Mouse (Mus musculus): ENCODE results near the gene Egfl8. TPM values are rescaled to one million over a fixed set of nuclear protein-coding genes. Genes with fewer than 3 reads are reported as not detected.

The Egfl8 gene
- total and polyA plus RNA-seq, 2 experiments = 0.37 to 1.2 TPM

- Histone ChIP-seq H3K27ac (replicated peaks; ENCODE audit: insufficient read depth, low read depth, low read length) (no peak overlapping the region), H3K36me3 (ENCODE audit: control insufficient read depth, insufficient read depth, low read length) (peaks cover 3% of the 10 kb centered on the region; the same call in 1 of the 2 replicates), H3K9ac (ENCODE audit: low read depth, low read length) (no peak overlapping the region), H3K27me3 (ENCODE audit: control insufficient read depth, insufficient read depth, low read length) (no peaks in the 10 kb centered on the region), H3K4me3 (ENCODE audit: insufficient read depth, low read depth, low read length) (no peak overlapping the region), H3K4me1 (ENCODE audit: control insufficient read depth, insufficient read depth, low read length) (peaks cover 8% of the 10 kb centered on the region; the same call in 1 of the 2 replicates), H3K79me2 (ENCODE audit: control insufficient read depth, insufficient read depth, low read length) (no peaks in the 10 kb centered on the region)
- WGBS = 93% methylated on average over 10 of the region's 10 CpGs
- no peak for DNase-seq (ENCODE audit: extremely low read depth, low read depth, low spot score)
- TF ChIP-seq CTCF (IDR thresholded peaks at IDR 0.05; ENCODE audit: low read depth, low read length) (no peak), POLR2A (IDR thresholded peaks at IDR 0.05; ENCODE audit: extremely low read depth, insufficient read depth, low read length) (no peak)
Measured at GRCm38 (mm10) chr17:34652546-34652945, 36.8 kb upstream of the Egfl8 start.

GRCm38 (mm10) chr17:34651507-34652221 is 35.9 kb upstream of the Egfl8 start:
- no peak overlapping the region for H3K9ac ChIP-seq (ENCODE audit: low read depth, low read length)
- WGBS = 62% methylated on average over 19 of the region's 19 CpGs
- no peak for DNase-seq (ENCODE audit: extremely low read depth, low read depth, low spot score)
- peaks cover 6% of the 10 kb centered on the region; the same call in 1 of the 2 replicates for H3K4me1 ChIP-seq (ENCODE audit: control insufficient read depth, insufficient read depth, low read length)
- H3K36me3 ChIP-seq (ENCODE audit: control insufficient read depth, insufficient read depth, low read length) = peaks cover 3% of the 10 kb centered on the region; the same call in 1 of the 2 replicates
- no peaks in the 10 kb centered on the region for H3K27me3 ChIP-seq (ENCODE audit: control insufficient read depth, insufficient read depth, low read length)
- H3K79me2 ChIP-seq (ENCODE audit: control insufficient read depth, insufficient read depth, low read length) = no peaks in the 10 kb centered on the region
- TF ChIP-seq POLR2A (IDR thresholded peaks at IDR 0.05; ENCODE audit: extremely low read depth, insufficient read depth, low read length) (no peak), CTCF (IDR thresholded peaks at IDR 0.05; ENCODE audit: low read depth, low read length) (peak; percentile 66)
- H3K27ac ChIP-seq (replicated peaks; ENCODE audit: insufficient read depth, low read depth, low read length) = no peak overlapping the region
- H3K4me3 ChIP-seq (ENCODE audit: insufficient read depth, low read depth, low read length) = no peak overlapping the region

- H3K27me3 ChIP-seq (ENCODE audit: control insufficient read depth, insufficient read depth, low read length) = no peaks in the 10 kb centered on the region
- no peak overlapping the region for H3K27ac ChIP-seq (replicated peaks; ENCODE audit: insufficient read depth, low read depth, low read length)
- no peaks in the 10 kb centered on the region; the same call in 1 of the 2 replicates for H3K79me2 ChIP-seq (ENCODE audit: control insufficient read depth, insufficient read depth, low read length)
- DNase-seq (ENCODE audit: extremely low read depth, low read depth, low spot score) = no peak
- peaks cover 3% of the 10 kb centered on the region; the same call in 1 of the 2 replicates for H3K36me3 ChIP-seq (ENCODE audit: control insufficient read depth, insufficient read depth, low read length)
- TF ChIP-seq POLR2A (IDR thresholded peaks at IDR 0.05; ENCODE audit: extremely low read depth, insufficient read depth, low read length) (no peak), CTCF (IDR thresholded peaks at IDR 0.05; ENCODE audit: low read depth, low read length) (no peak)
- H3K9ac ChIP-seq (ENCODE audit: low read depth, low read length) = no peak overlapping the region
- 96% methylated on average over 14 of the region's 14 CpGs for WGBS
- peaks cover 9% of the 10 kb centered on the region for H3K4me1 ChIP-seq (ENCODE audit: control insufficient read depth, insufficient read depth, low read length)
- H3K4me3 ChIP-seq (ENCODE audit: insufficient read depth, low read depth, low read length) = no peak overlapping the region
Measured at GRCm38 (mm10) chr17:34650781-34651180, 35.0 kb upstream of the Egfl8 start.

- Histone ChIP-seq H3K4me3 (ENCODE audit: insufficient read depth, low read depth, low read length) (no peak overlapping the region), H3K27me3 (ENCODE audit: control insufficient read depth, insufficient read depth, low read length) (no peaks in the 10 kb centered on the region), H3K27ac (replicated peaks; ENCODE audit: insufficient read depth, low read depth, low read length) (no peak overlapping the region), H3K79me2 (ENCODE audit: control insufficient read depth, insufficient read depth, low read length) (no peaks in the 10 kb centered on the region; the same call in 1 of the 2 replicates), H3K9ac (ENCODE audit: low read depth, low read length) (no peak overlapping the region), H3K36me3 (ENCODE audit: control insufficient read depth, insufficient read depth, low read length) (peaks cover 3% of the 10 kb centered on the region; the same call in 1 of the 2 replicates), H3K4me1 (ENCODE audit: control insufficient read depth, insufficient read depth, low read length) (peaks cover 12% of the 10 kb centered on the region)
- WGBS = 85% methylated on average over 18 of the region's 18 CpGs
- TF ChIP-seq POLR2A (IDR thresholded peaks at IDR 0.05; ENCODE audit: extremely low read depth, insufficient read depth, low read length) = no peak
- no peak for TF ChIP-seq CTCF (IDR thresholded peaks at IDR 0.05; ENCODE audit: low read depth, low read length)
- no peak for DNase-seq (ENCODE audit: extremely low read depth, low read depth, low spot score)
Measured at GRCm38 (mm10) chr17:34649106-34649864, 33.5 kb upstream of the Egfl8 start.

GRCm38 (mm10) chr17:34648141-34648890 is 32.5 kb upstream of the Egfl8 start:
- H3K9ac ChIP-seq (ENCODE audit: low read depth, low read length) = no peak overlapping the region
- H3K4me3 ChIP-seq (ENCODE audit: insufficient read depth, low read depth, low read length) = no peak overlapping the region
- peaks cover 12% of the 10 kb centered on the region for H3K4me1 ChIP-seq (ENCODE audit: control insufficient read depth, insufficient read depth, low read length)
- peaks cover 1% of the 10 kb centered on the region; the same call in 1 of the 2 replicates for H3K36me3 ChIP-seq (ENCODE audit: control insufficient read depth, insufficient read depth, low read length)
- no peak for DNase-seq (ENCODE audit: extremely low read depth, low read depth, low spot score)
- H3K27ac ChIP-seq (replicated peaks; ENCODE audit: insufficient read depth, low read depth, low read length) = no peak overlapping the region
- no peaks in the 10 kb centered on the region; the same call in 1 of the 2 replicates for H3K79me2 ChIP-seq (ENCODE audit: control insufficient read depth, insufficient read depth, low read length)
- TF ChIP-seq POLR2A (IDR thresholded peaks at IDR 0.05; ENCODE audit: extremely low read depth, insufficient read depth, low read length) (no peak), CTCF (IDR thresholded peaks at IDR 0.05; ENCODE audit: low read depth, low read length) (no peak)
- no peaks in the 10 kb centered on the region for H3K27me3 ChIP-seq (ENCODE audit: control insufficient read depth, insufficient read depth, low read length)
- 91% methylated on average over 16 of the region's 16 CpGs for WGBS

All from liver, adult 2 months (tissue).